Mouse (Mus musculus): Measurements from ENCODE around the gene Cklf.

DNA sequence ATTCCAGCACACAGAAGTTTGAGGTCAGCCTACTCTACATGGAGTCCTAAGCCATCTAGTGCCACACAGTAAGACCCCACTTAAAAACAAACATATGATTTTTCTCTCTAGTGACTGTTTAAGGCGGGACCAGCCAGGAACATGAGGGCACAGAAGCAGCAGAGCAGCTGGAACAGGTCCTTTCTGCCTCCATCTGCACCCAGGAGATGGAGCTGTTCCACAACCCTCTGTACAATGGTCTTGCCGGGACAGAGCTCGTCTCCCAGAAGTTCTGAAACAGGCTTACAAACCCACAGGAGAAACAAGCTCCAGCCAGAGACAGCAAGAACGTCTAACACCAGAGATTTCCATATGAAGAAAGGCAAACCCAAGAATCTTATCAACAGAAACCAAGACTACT is 62.6 kb downstream of the Cklf start:
- TF ChIP-seq ZC3H11A (IDR thresholded peaks at IDR 0.05; ENCODE audit: borderline replicate concordance, low read depth, low read length) (no peak), CHD2 (IDR thresholded peaks at IDR 0.05; ENCODE audit: low read depth, low read length) (no peak)

Measured in ES-E14 (cell line).